Mouse (Mus musculus) neutrophil, adult 5-6 weeks (primary cell): ENCODE measurements around the gene Tmod2. TPM values are rescaled to one million over a fixed set of nuclear protein-coding genes. Genes with fewer than 3 reads are reported as not detected.

Source experiments
- ATAC-seq: fragments of 151-379, 151-347 bp; 2 replicates; pipeline ENCODE4 v1.8.0; 2017; ENCODE audit warnings: mild to moderate bottlenecking, moderate TSS enrichment; ENCODE audit not compliant: insufficient number of reproducible peaks, poor library complexity, low FRiP score, severe bottlenecking; ENCODE audit errors: extremely low read depth
- total RNA-seq: library from RNA; stranded (forward); fragments of 200-1000 nt; gene quantifications from 2 replicates; pipeline ENCODE4 v1.2.3, GENCODE M21; 2017

Gene Tmod2
- total RNA-seq, 1 experiment from 2014 or later = under 0.01 TPM

DNA sequence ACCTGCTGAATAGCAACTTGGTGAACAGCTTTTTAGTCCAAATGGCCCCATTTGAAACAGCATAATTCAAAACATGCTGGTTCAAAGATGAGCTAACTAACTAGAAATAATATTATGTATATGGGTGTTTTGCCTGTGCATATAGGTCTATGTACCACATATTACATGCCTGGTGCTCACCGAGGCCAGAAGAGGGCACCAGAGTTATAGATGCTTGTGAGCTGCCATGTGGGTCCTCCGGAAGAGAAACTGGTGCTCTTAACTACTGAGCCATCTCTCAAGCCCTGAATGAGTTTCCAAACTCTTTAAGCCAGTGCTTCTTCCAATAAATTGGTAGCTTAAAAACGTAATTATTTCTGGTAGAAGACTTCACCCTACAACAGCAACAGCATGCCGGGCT lies 89.3 kb downstream of the Tmod2 start:
- ATAC-seq = peak; percentile 86

DNA sequence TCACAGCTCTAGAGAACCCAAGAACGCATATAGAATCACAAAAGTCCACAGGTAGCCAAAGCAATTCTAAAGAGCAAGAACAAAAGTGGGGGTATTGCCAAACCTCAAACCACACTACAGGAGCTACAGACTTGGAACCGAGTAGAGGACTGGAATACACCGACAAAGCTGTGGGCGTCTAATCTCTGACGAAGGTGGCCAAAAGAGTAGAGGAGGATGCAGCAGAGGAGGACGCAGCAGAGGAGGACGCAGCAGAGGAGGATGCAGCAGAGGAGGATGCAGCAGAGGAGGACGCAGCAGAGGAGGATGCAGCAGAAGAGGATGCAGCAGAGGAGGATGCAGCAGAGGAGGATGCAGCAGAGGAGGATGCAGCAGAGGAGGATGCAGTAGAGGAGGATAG lies 90.2 kb downstream of the Tmod2 start:
- ATAC-seq = no peak

DNA sequence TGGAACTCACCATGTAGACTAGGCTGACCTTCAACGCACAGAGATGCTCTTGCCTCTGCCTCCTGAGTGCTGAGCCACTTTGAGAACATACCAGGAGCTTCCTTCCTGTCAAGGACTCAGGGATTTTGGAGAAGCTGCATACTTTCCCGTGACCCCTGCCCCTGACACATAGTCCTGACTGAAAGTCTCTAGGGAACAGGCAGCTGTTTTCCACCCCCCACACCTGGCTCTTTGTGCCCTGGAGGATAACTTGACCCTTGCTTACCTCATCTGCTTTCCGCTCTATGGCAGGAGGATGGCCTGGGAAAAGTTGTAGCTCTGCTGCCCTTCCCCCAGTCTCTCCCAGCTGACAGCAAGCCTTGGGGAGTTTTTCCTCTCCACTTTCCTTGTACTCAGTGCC lies 93.4 kb downstream of the Tmod2 start:
- ATAC-seq = no peak

Other genes with a start within 250 kb of the Tmod2 start
- 33.3 and 36.3 TPM in 2 replicates for gene Mapk6, start 201.3 kb downstream of the Tmod2 start, total RNA-seq
- 21.4 and 22.9 TPM in 2 replicates for gene Leo1, start 169.8 kb downstream of the Tmod2 start, total RNA-seq
- 316 and 327 TPM in 2 replicates for gene Tmod3, start 51.7 kb downstream of the Tmod2 start, total RNA-seq
- 0.70 TPM in 1 of 2 replicates, not detected in the other for gene Lysmd2, start 14.4 kb upstream of the Tmod2 start, total RNA-seq
- gene Scg3, start 72.7 kb upstream of the Tmod2 start, total RNA-seq = not detected in 2 replicates
- not detected in 2 replicates for gene Bmp5, start 164.0 kb upstream of the Tmod2 start, total RNA-seq